Mouse (Mus musculus) neural tube, embryonic 15.5 days (tissue): ENCODE measurements around the gene Defb43. TPM values are rescaled to one million over a fixed set of nuclear protein-coding genes. Genes with fewer than 3 reads are reported as not detected.

Source experiments
- polyA plus RNA-seq: library from polyadenylated mRNA; unstranded; fragments of >200 nt; fragmentation: Nextera tagmentation; extraction: Ambion mirVana; gene quantifications from 2 replicates; pipeline ENCODE4 v1.2.1, GENCODE M21; 2015

Gene Defb43
- polyA plus RNA-seq, 1 experiment from 2014 or later, result not detected

Other genes starting within 250 kb of the Defb43 start
- gene Wdfy2, start 174.1 kb upstream of the Defb43 start, polyA plus RNA-seq, result 7.0 and 7.4 TPM in 2 replicates
- not detected in 2 replicates for gene Defb48, start 27.3 kb upstream of the Defb43 start, polyA plus RNA-seq
- gene Defb47, start 13.7 kb upstream of the Defb43 start, polyA plus RNA-seq, result not detected in 2 replicates
- 0.51 and 0.52 TPM in 2 replicates for gene Defb42, start 35.2 kb downstream of the Defb43 start, polyA plus RNA-seq
- gene Defb30, start 38.2 kb downstream of the Defb43 start, polyA plus RNA-seq, result not detected in 2 replicates